Mouse (Mus musculus) ES-Bruce4 (cell line): ENCODE data around the gene Nek11. TPM values are rescaled to one million over a fixed set of nuclear protein-coding genes. Genes with fewer than 3 reads are reported as not detected.
"Not testable (repeated sequence)": the region's sequence is repeated elsewhere in the genome, so short reads cannot be mapped to it uniquely, and the experiment has no call there.

ENCODE experiments used
- H3K27ac ChIP-seq: 2 replicates; pipeline ENCODE4 v1.5.1; 2012; ENCODE audit warnings: low read length, inconsistent platforms; ENCODE audit not compliant: insufficient read depth
- H3K27me3 ChIP-seq: 2 replicates; pipeline ENCODE4 v1.6.1; 2012; ENCODE audit warnings: mild to moderate bottlenecking, low read length, inconsistent platforms; ENCODE audit not compliant: control insufficient read depth, poor library complexity, insufficient read depth, severe bottlenecking
- H3K36me3 ChIP-seq: 2 replicates; pipeline ENCODE4 v1.6.1; 2012; ENCODE audit warnings: inconsistent platforms, mild to moderate bottlenecking, low read length, moderate library complexity; ENCODE audit not compliant: control insufficient read depth, poor library complexity, insufficient read depth, severe bottlenecking
- H3K4me1 ChIP-seq: one replicate; pipeline ENCODE4 v1.8.1; 2011; ENCODE audit warnings: low read length; ENCODE audit not compliant: control insufficient read depth, insufficient read depth
- H3K4me3 ChIP-seq: 2 replicates; pipeline ENCODE4 v1.5.1; 2011; ENCODE audit warnings: low read depth, mild to moderate bottlenecking, low read length
- H3K9ac ChIP-seq: 2 replicates; pipeline ENCODE4 v1.6.1; 2012; ENCODE audit warnings: low read depth, mild to moderate bottlenecking, inconsistent platforms; ENCODE audit not compliant: poor library complexity, severe bottlenecking
- H3K9me3 ChIP-seq: replicated peaks from 2 replicates; pipeline ENCODE4 v1.6.1; 2012; ENCODE audit warnings: mild to moderate bottlenecking, low read length, inconsistent platforms; ENCODE audit not compliant: control insufficient read depth, poor library complexity, insufficient read depth, severe bottlenecking
- CTCF ChIP-seq: IDR thresholded peaks from one replicate; pipeline ENCODE4 v1.8.1; 2011; ENCODE audit warnings: low read depth, low read length
- EP300 ChIP-seq: IDR thresholded peaks from 2 replicates; pipeline ENCODE4 v1.6.1; 2011; ENCODE audit warnings: low read depth, low read length; ENCODE audit not compliant: insufficient read depth
- POLR2A ChIP-seq: IDR thresholded peaks from one replicate; pipeline ENCODE4 v1.8.1; 2011; ENCODE audit warnings: low read length; ENCODE audit not compliant: insufficient read depth
- polyA plus RNA-seq: library from polyadenylated mRNA; stranded (reverse); fragments of >200 nt; gene quantifications from 2 replicates; pipeline ENCODE4 v1.2.4, GENCODE M21; 2011; ENCODE audit warnings: low read depth; ENCODE audit not compliant: missing spikeins, insufficient read depth, insufficient read length

Gene Nek11
- polyA plus RNA-seq, 1 experiment = 0.30 TPM

GRCm38 (mm10) chr9:105131253-105132001, 263.9 kb downstream of the Nek11 start, which contains the start of gene Nudt16:
TSS of gene Nudt16 (minus strand) at chr9:105131824.
- H3K27ac ChIP-seq = peak within 1 kb of the TSS; percentile 32; the same call in 1 of the 2 replicates
- H3K4me3 ChIP-seq = peak within 1 kb of the TSS; percentile 79
- peak within 1 kb of the TSS; percentile 55 for H3K9ac ChIP-seq
- TF ChIP-seq EP300 (no peak), CTCF (no peak), POLR2A (no peak)
- H3K4me1 ChIP-seq = no peaks in the 10 kb centered on the region
- H3K36me3 ChIP-seq = no peaks in the 10 kb centered on the region
- no peaks in the 10 kb centered on the region for H3K9me3 ChIP-seq
- H3K27me3 ChIP-seq = peaks cover 1% of the 10 kb centered on the region; the same call in 1 of the 2 replicates

GRCm38 (mm10) chr9:105130331-105130730, 265.0 kb downstream of the Nek11 start:
- Histone ChIP-seq H3K4me3 (no peak overlapping the region), H3K9ac (no peak overlapping the region), H3K27ac (no peak overlapping the region), H3K36me3 (no peaks in the 10 kb centered on the region), H3K9me3 (no peaks in the 10 kb centered on the region), H3K4me1 (no peaks in the 10 kb centered on the region), H3K27me3 (peaks cover 1% of the 10 kb centered on the region; the same call in 1 of the 2 replicates)
- TF ChIP-seq CTCF (no peak), POLR2A (no peak), EP300 (no peak)

- H3K9me3 ChIP-seq, H3K4me1 ChIP-seq, H3K27me3 ChIP-seq, H3K4me3 ChIP-seq, H3K36me3 ChIP-seq, H3K27ac ChIP-seq, H3K9ac ChIP-seq: not testable (repeated sequence)
Observed at GRCm38 (mm10) chr9:105125206-105125605, 270.1 kb downstream of the Nek11 start.

Other genes with a start within 250 kb of the Nek11 start
- gene Aste1, start 132 bp downstream of the Nek11 start, polyA plus RNA-seq = 11.0 and 15.5 TPM in 2 replicates
- gene Atp2c1, start 131.8 kb upstream of the Nek11 start, polyA plus RNA-seq = 62.7 and 79.6 TPM in 2 replicates
- gene Pik3r4, start 247.5 kb upstream of the Nek11 start, polyA plus RNA-seq = 29.7 and 31.9 TPM in 2 replicates